Mouse (Mus musculus) myocyte (in vitro differentiated cells): ENCODE data around the gene Olfr229. TPM values are rescaled to one million over a fixed set of nuclear protein-coding genes. Genes with fewer than 3 reads are reported as not detected.
"Not testable (repeated sequence)": the region's sequence is repeated elsewhere in the genome, so short reads cannot be mapped to it uniquely, and the experiment has no call there.

ENCODE experiments used
- H3K27me3 ChIP-seq: one replicate; pipeline ENCODE4 v1.6.1; 2011; ENCODE audit not compliant: control insufficient read depth, insufficient read depth, insufficient read length
- H3K36me3 ChIP-seq: one replicate; pipeline ENCODE4 v1.6.1; 2011; ENCODE audit not compliant: control insufficient read depth, insufficient read depth
- H3K4me2 ChIP-seq: one replicate; pipeline ENCODE4 v1.6.1; 2011; ENCODE audit warnings: low read depth, control low read depth
- H3K4me3 ChIP-seq: one replicate; pipeline ENCODE4 v1.5.1; 2011; ENCODE audit warnings: mild to moderate bottlenecking, control low read depth, moderate library complexity
- H3K79me2 ChIP-seq: one replicate; pipeline ENCODE4 v1.6.1; 2011; ENCODE audit not compliant: control insufficient read depth, insufficient read depth
- H3ac ChIP-seq: one replicate; pipeline ENCODE4 v1.6.1; 2011; ENCODE audit not compliant: control insufficient read depth, insufficient read length
- CEBPB ChIP-seq: IDR thresholded peaks from 2 replicates; pipeline ENCODE4 v1.6.1; 2011; ENCODE audit warnings: mild to moderate bottlenecking, moderate library complexity; ENCODE audit not compliant: poor library complexity, insufficient read depth, severe bottlenecking
- E2F4 ChIP-seq: IDR thresholded peaks from one replicate; pipeline ENCODE4 v1.6.1; 2011; ENCODE audit warnings: mild to moderate bottlenecking, control low read depth, moderate library complexity; ENCODE audit not compliant: insufficient read depth
- MAX ChIP-seq: IDR thresholded peaks from one replicate; pipeline ENCODE4 v1.6.1; 2011; ENCODE audit warnings: low read depth, mild to moderate bottlenecking, control low read depth
- MYOD1 ChIP-seq, 3 experiments: IDR thresholded peaks; one replicate each; pipeline ENCODE4 v1.6.1; 2011; ENCODE audit warnings: control low read depth in 2 of 3, low read depth in 2 of 3, mild to moderate bottlenecking in 2 of 3, moderate library complexity in 1 of 3; ENCODE audit not compliant: insufficient read length in 2 of 3, control insufficient read depth in 1 of 3
- MYOG ChIP-seq, 3 experiments: IDR thresholded peaks; one replicate each; pipeline ENCODE4 v1.6.1; 2011; ENCODE audit warnings: control low read depth in 2 of 3, low read depth in 2 of 3, mild to moderate bottlenecking in 2 of 3; ENCODE audit not compliant: insufficient read length in 2 of 3, control insufficient read depth in 1 of 3, insufficient read depth in 1 of 3
- POLR2A ChIP-seq: IDR thresholded peaks from one replicate; pipeline ENCODE4 v1.6.1; 2011; ENCODE audit warnings: low read depth, mild to moderate bottlenecking, control low read depth, moderate library complexity; ENCODE audit not compliant: insufficient read length
- POLR2AphosphoS2 ChIP-seq: IDR thresholded peaks from one replicate; pipeline ENCODE4 v1.6.1; 2011; ENCODE audit warnings: low read depth, control low read depth; ENCODE audit not compliant: insufficient read length
- REST ChIP-seq: IDR thresholded peaks from one replicate; pipeline ENCODE4 v1.6.1; 2011; ENCODE audit warnings: mild to moderate bottlenecking, control low read depth, moderate library complexity; ENCODE audit not compliant: insufficient read depth, insufficient read length
- SRF ChIP-seq: IDR thresholded peaks from one replicate; pipeline ENCODE4 v1.6.1; 2011; ENCODE audit warnings: low read depth; ENCODE audit not compliant: control insufficient read depth, insufficient read length
- TCF12 ChIP-seq: IDR thresholded peaks from one replicate; pipeline ENCODE4 v1.6.1; 2011; ENCODE audit warnings: mild to moderate bottlenecking, control low read depth; ENCODE audit not compliant: poor library complexity, insufficient read depth, severe bottlenecking
- TCF3 ChIP-seq: IDR thresholded peaks from one replicate; pipeline ENCODE4 v1.6.1; 2011; ENCODE audit warnings: low read depth, control low read depth; ENCODE audit not compliant: insufficient read length
- USF1 ChIP-seq: IDR thresholded peaks from one replicate; pipeline ENCODE4 v1.6.1; 2011; ENCODE audit warnings: low read depth, mild to moderate bottlenecking, control low read depth, moderate library complexity
- polyA plus RNA-seq: library from polyadenylated mRNA; unstranded; fragments of >200 nt; fragmentation: generic; extraction: Trizol; gene quantifications from one replicate; pipeline ENCODE4 v1.2.1, GENCODE M21; 2012; ENCODE audit warnings: missing spikeins

The Olfr229 gene
- not detected for polyA plus RNA-seq

DNA sequence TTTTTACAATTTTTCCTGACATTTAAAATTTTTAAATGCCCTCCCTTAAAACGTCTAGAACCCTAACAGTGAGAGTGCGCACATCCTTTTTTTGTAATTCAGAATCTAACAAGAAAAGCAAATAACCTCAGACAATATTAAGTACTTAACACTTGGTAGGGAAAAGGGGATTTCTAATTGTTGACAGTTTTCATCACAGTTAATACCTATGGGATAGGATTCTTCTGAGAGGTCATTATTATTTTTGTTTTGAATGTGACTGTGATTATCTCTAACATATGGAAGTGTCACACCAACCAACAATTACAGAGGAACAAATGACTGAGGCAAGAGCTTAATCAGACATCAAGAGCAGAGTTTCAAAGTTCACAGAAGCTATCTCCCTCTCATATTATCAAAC is at the start of gene Olfr229:
Olfr229 (plus strand) TSS at position 301 of the 400 bp plus-strand sequence.
- Histone ChIP-seq H3K79me2 (no peaks in the 10 kb centered on the region), H3ac (no peak within 1 kb of the TSS), H3K4me3 (no peak within 1 kb of the TSS), H3K27me3 (no peaks in the 10 kb centered on the region), H3K36me3 (no peaks in the 10 kb centered on the region), H3K4me2 (no peak within 1 kb of the TSS)
- no peak for TF ChIP-seq E2F4
- TF ChIP-seq POLR2AphosphoS2: no peak
- TF ChIP-seq POLR2A: no peak
- TF ChIP-seq MAX: no peak

DNA sequence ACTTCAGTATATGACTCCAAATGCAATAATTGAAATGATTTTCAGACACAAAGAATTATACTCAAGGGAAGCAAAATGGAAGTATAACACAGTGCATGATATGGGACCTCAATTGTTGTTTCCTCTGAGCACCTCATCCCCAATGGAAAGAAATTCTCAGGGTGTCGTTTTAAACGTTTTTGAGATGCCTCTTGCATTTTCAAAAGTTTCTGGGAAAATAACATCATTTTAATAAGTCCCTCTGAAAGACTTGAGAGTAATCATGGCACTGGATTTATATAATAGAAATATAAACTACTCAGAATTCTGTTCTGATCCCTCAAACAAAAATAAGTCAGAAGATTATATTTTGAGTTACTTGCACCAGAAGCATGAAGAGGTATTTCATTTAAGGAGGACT is 41.0 kb upstream of the Olfr229 start, which contains the start of gene Olfr972:
Olfr972 (plus strand) TSS at position 301 of the 400 bp plus-strand sequence.
- Histone ChIP-seq H3K4me3 (no peak within 1 kb of the TSS), H3ac (no peak within 1 kb of the TSS), H3K36me3 (no peaks in the 10 kb centered on the region), H3K27me3 (no peaks in the 10 kb centered on the region), H3K79me2 (no peaks in the 10 kb centered on the region), H3K4me2 (no peak within 1 kb of the TSS)
- TF ChIP-seq E2F4: no peak
- TF ChIP-seq TCF3: no peak
- no peak for TF ChIP-seq REST
- no peak for TF ChIP-seq TCF12
- TF ChIP-seq MYOG (IDR thresholded peaks at IDR 0.05; ENCODE audit: control insufficient read depth in 1 of 3, insufficient read depth in 1 of 3, insufficient read length in 2 of 3, low read depth in 2 of 3): no peak

DNA sequence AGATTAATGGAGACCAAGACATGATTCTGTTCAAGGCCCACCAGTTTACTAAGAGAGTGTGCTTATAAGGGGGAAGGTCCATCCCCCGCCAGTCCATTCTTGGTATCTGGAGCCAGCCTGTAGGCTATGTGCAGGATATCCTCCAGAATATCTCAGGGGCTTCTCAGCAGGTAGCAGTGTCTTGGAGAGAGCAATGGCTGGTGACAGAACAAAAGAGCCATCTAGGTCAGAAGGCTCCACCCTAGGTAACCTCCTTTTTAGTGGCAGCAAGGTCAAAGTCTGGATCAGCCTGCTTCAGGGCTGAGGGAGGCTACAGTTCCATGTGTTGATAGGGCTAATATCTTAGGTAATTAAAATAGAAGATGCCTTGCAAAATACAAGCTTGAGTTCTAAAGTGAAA is 35.1 kb upstream of the Olfr229 start:
- not testable (repeated sequence) for H3K4me3 ChIP-seq, H3K36me3 ChIP-seq, H3ac ChIP-seq, H3K4me2 ChIP-seq, H3K79me2 ChIP-seq, H3K27me3 ChIP-seq

DNA sequence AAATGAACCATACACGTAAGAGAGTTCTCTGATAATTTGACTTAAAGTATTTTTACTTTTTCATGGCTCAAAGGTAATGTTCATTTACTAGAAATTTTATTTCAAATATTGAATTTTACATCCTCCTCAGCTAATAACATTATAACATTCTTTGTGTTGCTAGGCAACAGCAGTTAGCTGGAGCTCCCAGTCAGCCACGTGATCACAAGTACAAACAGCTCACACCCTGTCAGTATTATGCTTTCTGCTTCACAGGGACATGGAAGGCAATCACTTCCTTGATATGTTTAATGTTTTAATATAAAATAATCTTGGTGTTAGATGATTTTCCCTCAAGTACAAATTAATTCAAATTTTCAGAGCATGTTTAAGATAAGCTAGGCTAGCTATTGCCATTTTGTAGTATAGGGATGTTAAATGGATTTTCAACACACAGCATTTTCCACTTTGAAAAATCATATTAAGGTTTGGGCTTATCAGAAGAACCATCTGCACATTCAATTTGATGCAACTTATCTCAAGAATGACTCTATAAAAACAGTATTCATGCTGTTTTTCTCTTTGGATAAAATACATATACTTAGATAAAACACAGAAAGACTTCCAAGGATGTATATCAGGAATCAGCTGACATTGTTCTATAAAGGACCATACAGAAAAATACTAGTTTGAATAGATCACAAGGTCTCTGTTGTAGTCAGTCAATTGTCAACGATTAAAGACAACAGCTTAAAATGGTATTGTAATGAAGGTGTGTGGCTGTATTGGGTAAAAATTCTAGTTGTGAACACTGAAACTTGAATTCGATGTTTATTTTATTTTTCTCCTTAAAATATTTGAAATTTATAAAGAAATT is 29.4 kb upstream of the Olfr229 start:
- not testable (repeated sequence) for H3K4me3 ChIP-seq, H3K79me2 ChIP-seq, H3K36me3 ChIP-seq, H3K4me2 ChIP-seq, H3K27me3 ChIP-seq, H3ac ChIP-seq

DNA sequence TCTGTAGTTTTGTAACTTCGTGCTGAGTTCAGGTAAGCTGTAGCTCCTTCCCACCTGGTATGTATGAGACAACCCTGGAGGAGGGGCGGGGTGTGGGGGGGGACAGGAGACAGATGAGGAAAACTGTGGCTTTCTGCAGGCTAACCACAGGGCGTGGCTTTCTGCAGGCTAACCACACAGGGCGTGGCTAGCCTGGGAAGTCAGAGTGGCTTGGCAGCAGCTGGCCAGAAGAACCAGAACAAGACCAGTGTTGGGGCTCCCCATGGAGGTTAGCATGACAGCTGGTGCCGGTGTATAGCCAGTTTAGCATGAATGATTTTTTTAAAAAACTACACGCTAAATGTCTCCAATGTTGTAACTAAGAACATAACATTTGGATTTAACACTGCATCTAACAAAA is 2.0 kb upstream of the Olfr229 start:
- Histone ChIP-seq H3K4me2 (no peak overlapping the region), H3K27me3 (no peaks in the 10 kb centered on the region), H3K36me3 (no peaks in the 10 kb centered on the region), H3K79me2 (no peaks in the 10 kb centered on the region), H3K4me3 (no peak overlapping the region), H3ac (no peak overlapping the region)
- TF ChIP-seq E2F4 (no peak), POLR2AphosphoS2 (no peak), CEBPB (no peak), POLR2A (no peak), SRF (no peak), MYOD1 (IDR thresholded peaks at IDR 0.05; ENCODE audit: control insufficient read depth in 1 of 3, insufficient read length in 2 of 3, low read depth in 2 of 3) (peak in 1 of 3 experiments; percentile 62), TCF3 (no peak), MYOG (IDR thresholded peaks at IDR 0.05; ENCODE audit: control insufficient read depth in 1 of 3, insufficient read depth in 1 of 3, insufficient read length in 2 of 3, low read depth in 2 of 3) (peak; percentile 21 to 72 (median 32))

DNA sequence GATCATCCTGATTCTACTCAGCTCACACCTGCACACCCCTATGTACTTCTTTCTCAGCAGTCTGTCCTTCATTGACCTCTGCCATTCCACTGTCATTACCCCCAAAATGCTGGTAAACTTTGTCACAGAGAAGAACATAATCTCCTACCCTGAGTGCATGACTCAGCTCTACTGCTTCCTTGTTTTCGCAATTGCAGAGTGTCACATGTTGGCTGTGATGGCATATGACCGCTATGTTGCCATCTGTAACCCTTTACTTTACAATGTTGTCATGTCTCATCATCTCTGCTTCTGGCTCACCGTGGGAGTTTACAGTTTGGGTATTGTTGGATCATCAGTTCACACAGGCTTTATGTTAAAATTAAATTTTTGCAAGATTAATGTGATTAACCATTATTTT is 2.8 kb downstream of the Olfr229 start:
- Histone ChIP-seq H3K36me3 (no peaks in the 10 kb centered on the region), H3K79me2 (no peaks in the 10 kb centered on the region), H3K4me2 (no peak overlapping the region), H3K27me3 (no peaks in the 10 kb centered on the region), H3ac (no peak overlapping the region), H3K4me3 (no peak overlapping the region)
- TF ChIP-seq SRF (no peak), E2F4 (no peak), USF1 (no peak), MAX (no peak), TCF12 (no peak), MYOD1 (IDR thresholded peaks at IDR 0.05; ENCODE audit: control insufficient read depth in 1 of 3, insufficient read length in 2 of 3, low read depth in 2 of 3) (no peak), CEBPB (no peak), TCF3 (no peak), MYOG (IDR thresholded peaks at IDR 0.05; ENCODE audit: control insufficient read depth in 1 of 3, insufficient read depth in 1 of 3, insufficient read length in 2 of 3, low read depth in 2 of 3) (no peak), REST (no peak), POLR2AphosphoS2 (no peak), POLR2A (no peak)

DNA sequence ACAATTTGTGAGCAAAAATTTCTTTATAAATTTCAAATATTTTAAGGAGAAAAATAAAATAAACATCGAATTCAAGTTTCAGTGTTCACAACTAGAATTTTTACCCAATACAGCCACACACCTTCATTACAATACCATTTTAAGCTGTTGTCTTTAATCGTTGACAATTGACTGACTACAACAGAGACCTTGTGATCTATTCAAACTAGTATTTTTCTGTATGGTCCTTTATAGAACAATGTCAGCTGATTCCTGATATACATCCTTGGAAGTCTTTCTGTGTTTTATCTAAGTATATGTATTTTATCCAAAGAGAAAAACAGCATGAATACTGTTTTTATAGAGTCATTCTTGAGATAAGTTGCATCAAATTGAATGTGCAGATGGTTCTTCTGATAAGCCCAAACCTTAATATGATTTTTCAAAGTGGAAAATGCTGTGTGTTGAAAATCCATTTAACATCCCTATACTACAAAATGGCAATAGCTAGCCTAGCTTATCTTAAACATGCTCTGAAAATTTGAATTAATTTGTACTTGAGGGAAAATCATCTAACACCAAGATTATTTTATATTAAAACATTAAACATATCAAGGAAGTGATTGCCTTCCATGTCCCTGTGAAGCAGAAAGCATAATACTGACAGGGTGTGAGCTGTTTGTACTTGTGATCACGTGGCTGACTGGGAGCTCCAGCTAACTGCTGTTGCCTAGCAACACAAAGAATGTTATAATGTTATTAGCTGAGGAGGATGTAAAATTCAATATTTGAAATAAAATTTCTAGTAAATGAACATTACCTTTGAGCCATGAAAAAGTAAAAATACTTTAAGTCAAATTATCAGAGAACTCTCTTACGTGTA is 21.1 kb downstream of the Olfr229 start:
- not testable (repeated sequence) for H3K4me2 ChIP-seq, H3K79me2 ChIP-seq, H3K4me3 ChIP-seq, H3K36me3 ChIP-seq, H3K27me3 ChIP-seq, H3ac ChIP-seq

DNA sequence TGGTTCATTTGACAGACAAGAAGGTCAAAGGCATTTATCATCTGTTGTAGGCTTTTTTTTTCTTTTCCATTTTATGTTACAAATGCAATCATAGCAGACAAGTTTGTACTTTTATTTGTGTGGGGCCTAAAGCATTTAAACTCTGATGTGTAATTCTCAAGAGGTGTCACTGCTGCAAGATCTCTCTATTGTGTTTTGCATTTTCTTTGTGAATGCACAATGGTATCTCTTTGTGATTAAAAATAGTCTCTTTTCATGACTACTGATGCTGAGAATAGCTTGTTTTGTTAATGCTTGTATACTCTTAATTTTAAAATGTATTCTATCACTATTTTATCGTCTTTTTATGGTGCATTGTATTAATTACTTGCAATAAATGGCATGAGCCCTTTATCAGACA is 21.7 kb downstream of the Olfr229 start:
- not testable (repeated sequence) for H3K4me2 ChIP-seq

More for the DNA sequence above, 21.7 kb downstream of the Olfr229 start:
- H3K36me3 ChIP-seq, H3ac ChIP-seq, H3K27me3 ChIP-seq, H3K79me2 ChIP-seq, H3K4me3 ChIP-seq: not testable (repeated sequence)
